Mouse (Mus musculus) limb, embryonic 15.5 days (tissue): ENCODE measurements around the gene Acot5. TPM values are rescaled to one million over a fixed set of nuclear protein-coding genes. Genes with fewer than 3 reads are reported as not detected.

Experiments used
- polyA plus RNA-seq: library from polyadenylated mRNA; unstranded; fragments of >200 nt; fragmentation: Nextera tagmentation; extraction: Ambion mirVana; gene quantifications from 2 replicates; pipeline ENCODE4 v1.2.1, GENCODE M21; 2015

Acot5 gene
- polyA plus RNA-seq, 1 experiment from 2014 or later: not detected

Other genes starting within 250 kb of the Acot5 start
- gene Numb, start 147.4 kb upstream of the Acot5 start, polyA plus RNA-seq: 36.6 and 37.5 TPM in 2 replicates
- 9.0 and 11.2 TPM in 2 replicates for gene Riox1, start 118.7 kb upstream of the Acot5 start, polyA plus RNA-seq
- not detected in 2 replicates for gene Heatr4, start 84.5 kb upstream of the Acot5 start, polyA plus RNA-seq
- gene Acot2, start 81.5 kb upstream of the Acot5 start, polyA plus RNA-seq: 26.1 and 26.5 TPM in 2 replicates
- gene Acot1, start 59.8 kb upstream of the Acot5 start, polyA plus RNA-seq: 58.3 and 59.5 TPM in 2 replicates
- 0.17 and 0.37 TPM in 2 replicates for gene Acot4, start 30.9 kb upstream of the Acot5 start, polyA plus RNA-seq
- gene Gm49366, start 30.4 kb upstream of the Acot5 start, polyA plus RNA-seq: not detected in 2 replicates
- not detected in 2 replicates for gene Acot3, start 17.2 kb upstream of the Acot5 start, polyA plus RNA-seq
- 1.0 and 1.7 TPM in 2 replicates for gene Acot6, start 31.3 kb downstream of the Acot5 start, polyA plus RNA-seq
- 5.9 and 6.3 TPM in 2 replicates for gene Dnal1, start 45.0 kb downstream of the Acot5 start, polyA plus RNA-seq
- 0.78 and 0.93 TPM in 2 replicates for gene Pnma1, start 79.2 kb downstream of the Acot5 start, polyA plus RNA-seq
- 13.2 and 13.8 TPM in 2 replicates for gene Elmsan1, start 149.6 kb downstream of the Acot5 start, polyA plus RNA-seq
- 15.9 and 22.6 TPM in 2 replicates for gene Ptgr2, start 215.9 kb downstream of the Acot5 start, polyA plus RNA-seq
- 79.8 and 90.6 TPM in 2 replicates for gene Zfp410, start 247.5 kb downstream of the Acot5 start, polyA plus RNA-seq